ENCODE assay signal across 11 mouse cellular contexts in genomic region chr12:70794543-70795388, GRCm38 (mm10). TPM values are rescaled to one million over a fixed set of nuclear protein-coding genes. Genes with fewer than 3 reads are reported as not detected.
DNase-seq lines count a peak whose midpoint lies in the region; ATAC-seq and TF ChIP-seq lines count a peak whose summit lies in the region.
"Had no signal": no experiment of that assay in that cellular context is flagged by ENCODE, and none has a peak within 500 bp of the region (broad histone marks: within the 10 kb centered on the region; RNA-seq: fewer than 3 reads in every experiment).

No protein-coding gene starts in this region.

- TF ChIP-seq POLR2A in limb, embryonic 14.5 days (IDR thresholded peaks at IDR 0.05; ENCODE audit: borderline replicate concordance, extremely low read depth, insufficient read depth, insufficient read length), result no peak

- WGBS in forebrain, embryonic 10.5 days, result 46% methylated on average over 16 of the region's 16 CpGs
- WGBS in forebrain, embryonic 15.5 days, result 35% methylated on average over 16 of the region's 16 CpGs
- 44% methylated on average over 16 of the region's 16 CpGs for WGBS in midbrain, embryonic 15.5 days
- 41% methylated on average over 16 of the region's 16 CpGs for WGBS in midbrain, postnatal 0 days
- 52% methylated on average over 16 of the region's 16 CpGs for WGBS in limb, embryonic 14.5 days
- WGBS in stomach, embryonic 16.5 days, result 46% methylated on average over 16 of the region's 16 CpGs

- peak overlapping the region; percentile 63 for H3K27ac ChIP-seq in forebrain, embryonic 10.5 days
- H3K27ac ChIP-seq in forebrain, embryonic 15.5 days (replicated peaks), result no peak overlapping the region
- no peak overlapping the region for H3K27ac ChIP-seq in midbrain, embryonic 15.5 days
- no peak overlapping the region for H3K27ac ChIP-seq in midbrain, postnatal 0 days (ENCODE audit: low read depth, low read length)
- no peak overlapping the region for H3K27ac ChIP-seq in limb, embryonic 14.5 days (replicated peaks; ENCODE audit: low read depth, low read length)
- no peak overlapping the region for H3K27ac ChIP-seq in stomach, embryonic 16.5 days (ENCODE audit: low read length)

- no peak overlapping the region for H3K9ac ChIP-seq in forebrain, embryonic 15.5 days (replicated peaks)
- no peak overlapping the region for H3K9ac ChIP-seq in midbrain, embryonic 15.5 days
- H3K9ac ChIP-seq in midbrain, postnatal 0 days (replicated peaks; ENCODE audit: low read length, poor library complexity, severe bottlenecking), result no peak overlapping the region
- no peak overlapping the region for H3K9ac ChIP-seq in limb, embryonic 14.5 days (ENCODE audit: low read depth, low read length, severe bottlenecking)
- no peak overlapping the region for H3K9ac ChIP-seq in stomach, embryonic 16.5 days (ENCODE audit: low read length)

- no peaks in the 10 kb centered on the region for H3K36me3 ChIP-seq in forebrain, embryonic 10.5 days (replicated peaks)
- no peaks in the 10 kb centered on the region for H3K36me3 ChIP-seq in forebrain, embryonic 15.5 days
- no peaks in the 10 kb centered on the region for H3K36me3 ChIP-seq in midbrain, embryonic 15.5 days (replicated peaks)
- H3K36me3 ChIP-seq in midbrain, postnatal 0 days (ENCODE audit: insufficient read depth, low read length), result no peaks in the 10 kb centered on the region
- H3K36me3 ChIP-seq in limb, embryonic 14.5 days (ENCODE audit: control insufficient read depth, insufficient read depth, low read length), result no peaks in the 10 kb centered on the region
- no peaks in the 10 kb centered on the region for H3K36me3 ChIP-seq in stomach, embryonic 16.5 days (ENCODE audit: control insufficient read depth, insufficient read depth, low read length)

- ATAC-seq in forebrain, embryonic 15.5 days (replicated peaks), result no peak
- peak; percentile 63; the same call in 1 of the 2 replicates for ATAC-seq in midbrain, embryonic 15.5 days (replicated peaks)
- no peak for ATAC-seq in midbrain, postnatal 0 days (ENCODE audit: low FRiP score)
- ATAC-seq in limb, embryonic 14.5 days (ENCODE audit: low FRiP score, low read depth), result 0 out of 2 replicates have a peak, but pooled peaks have one; percentile 34
- ATAC-seq in stomach, embryonic 16.5 days (ENCODE audit: insufficient read depth, low FRiP score), result peak; percentile 28; the same call in 1 of the 2 replicates

- no peak overlapping the region for H3K4me2 ChIP-seq in forebrain, embryonic 15.5 days (replicated peaks)
- no peak overlapping the region for H3K4me2 ChIP-seq in midbrain, embryonic 15.5 days
- no peak overlapping the region for H3K4me2 ChIP-seq in midbrain, postnatal 0 days (ENCODE audit: low read depth, low read length, poor library complexity, severe bottlenecking)
- H3K4me2 ChIP-seq in limb, embryonic 14.5 days (replicated peaks; ENCODE audit: low read depth, low read length, severe bottlenecking), result no peak overlapping the region
- H3K4me2 ChIP-seq in stomach, embryonic 16.5 days (ENCODE audit: low read depth, low read length), result no peak overlapping the region

- no peak for DNase-seq in forebrain, embryonic 10.5 days (ENCODE audit: extremely low spot score, low spot score)
- no peak for DNase-seq in midbrain, postnatal 0 days (ENCODE audit: low spot score)
- DNase-seq in limb, embryonic 14.5 days (ENCODE audit: low spot score), result peak; percentile 40
- no peak for DNase-seq in thymus, postnatal 25 days
- no peak for DNase-seq in layer of hippocampus, postnatal 36 days
- DNase-seq: cerebellum, postnatal 10 days; kidney, adult 9 months; left cerebral cortex, postnatal 4 days had no signal

- H3K27me3 ChIP-seq in forebrain, embryonic 10.5 days (ENCODE audit: poor library complexity, severe bottlenecking), result no peaks in the 10 kb centered on the region; the same call in 1 of the 2 replicates
- no peaks in the 10 kb centered on the region for H3K27me3 ChIP-seq in forebrain, embryonic 15.5 days
- no peaks in the 10 kb centered on the region for H3K27me3 ChIP-seq in midbrain, embryonic 15.5 days (replicated peaks)
- H3K27me3 ChIP-seq in midbrain, postnatal 0 days (ENCODE audit: insufficient read depth, low read length), result no peaks in the 10 kb centered on the region
- H3K27me3 ChIP-seq in limb, embryonic 14.5 days (ENCODE audit: control insufficient read depth, insufficient read depth, low read length), result no peaks in the 10 kb centered on the region
- H3K27me3 ChIP-seq in stomach, embryonic 16.5 days (ENCODE audit: control insufficient read depth, insufficient read depth, low read length), result no peaks in the 10 kb centered on the region

- peaks cover 22% of the 10 kb centered on the region for H3K4me1 ChIP-seq in forebrain, embryonic 10.5 days
- peaks cover 11% of the 10 kb centered on the region; the same call in 1 of the 2 replicates for H3K4me1 ChIP-seq in forebrain, embryonic 15.5 days
- H3K4me1 ChIP-seq in midbrain, embryonic 15.5 days, result peaks cover 6% of the 10 kb centered on the region
- peaks cover 2% of the 10 kb centered on the region; the same call in 1 of the 2 replicates for H3K4me1 ChIP-seq in midbrain, postnatal 0 days (ENCODE audit: insufficient read depth, low read length)
- peaks cover 15% of the 10 kb centered on the region for H3K4me1 ChIP-seq in limb, embryonic 14.5 days (ENCODE audit: control insufficient read depth, insufficient read depth, low read length)
- H3K4me1 ChIP-seq in stomach, embryonic 16.5 days (ENCODE audit: control insufficient read depth, insufficient read depth, low read length), result peaks cover 15% of the 10 kb centered on the region

- H3K4me3 ChIP-seq in forebrain, embryonic 10.5 days, result no peak overlapping the region
- H3K4me3 ChIP-seq in forebrain, embryonic 15.5 days, result no peak overlapping the region
- no peak overlapping the region for H3K4me3 ChIP-seq in midbrain, embryonic 15.5 days
- no peak overlapping the region for H3K4me3 ChIP-seq in midbrain, postnatal 0 days (ENCODE audit: low read depth, low read length)
- no peak overlapping the region for H3K4me3 ChIP-seq in limb, embryonic 14.5 days (replicated peaks; ENCODE audit: low read length)
- no peak overlapping the region for H3K4me3 ChIP-seq in stomach, embryonic 16.5 days (replicated peaks; ENCODE audit: low read length)

- no peaks in the 10 kb centered on the region for H3K9me3 ChIP-seq in forebrain, embryonic 10.5 days
- no peaks in the 10 kb centered on the region for H3K9me3 ChIP-seq in forebrain, embryonic 15.5 days
- no peaks in the 10 kb centered on the region for H3K9me3 ChIP-seq in midbrain, embryonic 15.5 days
- H3K9me3 ChIP-seq in midbrain, postnatal 0 days (ENCODE audit: low read length), result no peaks in the 10 kb centered on the region
- no peaks in the 10 kb centered on the region for H3K9me3 ChIP-seq in limb, embryonic 14.5 days (ENCODE audit: control insufficient read depth, low read length)
- H3K9me3 ChIP-seq in stomach, embryonic 16.5 days (replicated peaks; ENCODE audit: control insufficient read depth, low read length), result no peaks in the 10 kb centered on the region

- no peak for TF ChIP-seq CTCF in midbrain, postnatal 0 days (IDR thresholded peaks at IDR 0.05)

RNA-seq across cellular contexts. Expression of gene Frmd6, which starts 30.5 kb away (rescaled TPM):
- polyA plus RNA-seq in forebrain, embryonic 10.5 days (2016; fragmentation: Nextera tagmentation; extraction: Ambion mirVana), result 25.1 and 27.8 TPM in 2 replicates
- polyA plus RNA-seq in forebrain, embryonic 15.5 days (2015; fragmentation: Nextera tagmentation; extraction: Ambion mirVana), result 11.8 and 11.9 TPM in 2 replicates
- 9.2 and 9.7 TPM in 2 replicates for polyA plus RNA-seq in midbrain, embryonic 15.5 days (2015; fragmentation: Nextera tagmentation; extraction: Ambion mirVana)
- 7.2 and 8.9 TPM in 2 replicates for total RNA-seq in midbrain, postnatal 0 days (2014; rRNA removed)
- polyA plus RNA-seq in midbrain, postnatal 0 days (2015; fragmentation: Nextera tagmentation; extraction: Ambion mirVana), result 5.9 and 6.8 TPM in 2 replicates
- polyA plus RNA-seq in limb, embryonic 14.5 days (2012; rRNA removed), result 48.6 and 49.8 TPM in 2 replicates
- polyA plus RNA-seq in limb, embryonic 14.5 days (2014; fragmentation: Nextera tagmentation; extraction: Ambion mirVana), result 64.9 and 67.1 TPM in 2 replicates
- polyA plus RNA-seq in stomach, embryonic 16.5 days (2015; fragmentation: Nextera tagmentation; extraction: Ambion mirVana), result 35.9 and 39.7 TPM in 2 replicates
- 10 to 100 TPM; 20.7 to 20.9 TPM for total RNA-seq in layer of hippocampus, postnatal 36 days (2021)

Comparison
In these comparisons a context has a peak if more than half of its experiments do, and no peak if none do; other contexts are left out.
1. ATAC-seq: peak in midbrain, embryonic 15.5 days (single experiment), limb, embryonic 14.5 days (single experiment) and stomach, embryonic 16.5 days (single experiment); none in forebrain, embryonic 15.5 days (single experiment) and midbrain, postnatal 0 days (single experiment).